Mouse (Mus musculus): ENCODE results near the gene B3gntl1.

The B3gntl1 gene

DNA sequence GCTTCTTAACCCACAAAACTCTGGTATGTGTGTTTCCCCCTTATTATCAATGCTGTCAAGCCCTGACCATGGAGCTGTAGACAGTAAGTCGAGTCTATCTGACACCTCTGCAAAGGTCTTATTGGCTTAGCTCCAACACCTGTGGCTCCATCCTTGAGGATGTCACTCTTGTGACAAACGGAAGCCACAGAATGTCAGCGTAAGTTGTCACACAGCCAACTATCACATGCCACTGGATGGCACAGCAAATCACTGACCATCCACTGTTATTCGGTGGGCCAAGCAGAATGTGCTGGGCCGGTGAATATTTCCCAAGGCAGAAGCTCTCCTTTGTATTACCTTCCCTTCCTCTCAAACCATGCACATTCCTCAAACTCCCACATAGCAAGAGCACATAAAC is 24.8 kb downstream of the B3gntl1 start:
- no peak for DNase-seq (ENCODE audit: low spot score in 2 of 2)

DNA sequence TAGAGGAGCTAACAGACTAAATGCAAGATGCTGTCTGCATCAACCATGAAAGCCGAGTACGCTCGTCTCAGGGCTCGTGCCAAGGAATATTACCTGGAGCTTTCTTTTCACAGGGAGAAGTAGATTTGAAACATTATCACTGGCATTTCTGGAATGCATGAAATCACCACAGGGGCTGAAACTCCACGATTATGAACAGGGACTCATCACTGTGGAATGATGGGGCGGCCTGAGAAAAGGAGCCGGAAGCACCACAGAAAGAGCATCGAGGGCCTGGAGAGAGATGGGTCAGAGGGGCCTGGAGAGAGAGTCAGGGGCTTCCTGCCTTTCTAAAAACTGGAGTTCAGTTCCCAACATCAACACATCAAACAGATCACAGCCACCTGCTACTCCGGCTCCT is 25.6 kb downstream of the B3gntl1 start:
- no peak for DNase-seq (ENCODE audit: low spot score in 2 of 2)

- no peak for DNase-seq (ENCODE audit: low spot score in 2 of 2)
Observed at GRCm38 (mm10) chr11:121645394-121645793, 27.6 kb downstream of the B3gntl1 start.

DNA sequence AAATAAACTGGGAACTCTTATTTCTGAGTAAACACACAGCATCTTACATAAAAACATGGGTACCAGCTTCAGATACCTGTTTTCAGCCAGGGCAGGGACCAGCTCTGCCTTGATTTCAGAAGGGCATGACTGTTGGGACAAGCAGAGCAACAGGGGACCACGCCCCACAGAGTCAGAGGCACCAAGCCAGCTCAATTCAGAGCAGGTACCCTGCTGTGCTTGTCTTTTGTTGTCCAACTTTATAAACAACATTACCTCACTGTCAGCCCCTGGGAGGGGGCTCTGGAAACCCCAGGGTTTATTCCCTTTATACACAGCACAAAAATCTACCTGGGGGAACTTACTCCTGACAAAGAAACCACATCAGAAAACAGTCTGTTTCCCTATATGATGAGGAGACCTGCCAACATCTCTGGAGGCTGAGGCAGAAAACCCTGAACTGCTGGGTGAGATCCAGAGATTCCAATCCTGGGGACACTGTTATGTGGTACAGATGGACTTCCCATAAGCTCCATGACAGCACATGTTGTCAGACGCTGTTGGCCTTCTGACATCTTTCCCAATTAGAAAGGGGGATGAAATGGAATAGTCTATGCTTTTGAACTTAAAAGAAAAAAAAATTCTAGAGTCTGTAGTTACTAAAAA is 31.3 kb downstream of the B3gntl1 start:
- DNase-seq (ENCODE audit: low spot score in 2 of 2) = no peak

DNA sequence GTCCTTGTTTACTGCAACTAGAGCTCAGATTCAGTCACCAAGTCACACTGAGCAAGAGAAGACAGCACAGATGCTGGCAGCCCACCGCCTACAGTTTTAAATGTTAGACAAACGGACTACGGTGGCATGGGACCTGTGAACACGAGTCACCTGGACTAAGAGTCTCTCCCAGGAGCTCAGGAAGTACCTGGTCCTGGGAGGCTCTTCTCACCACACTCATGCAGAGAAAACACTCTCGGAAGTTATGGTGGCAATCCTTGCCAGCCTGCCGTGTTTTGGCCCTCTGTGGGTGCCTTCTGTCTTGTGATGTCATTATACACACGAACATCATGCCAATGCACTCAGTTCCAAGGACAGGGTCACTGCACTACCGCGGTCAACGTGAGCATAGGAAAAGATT is 36.3 kb downstream of the B3gntl1 start:
- DNase-seq (ENCODE audit: low spot score in 2 of 2) = no peak

- DNase-seq (ENCODE audit: low spot score in 2 of 2) = no peak
Observed at GRCm38 (mm10) chr11:121631410-121631809, 41.5 kb downstream of the B3gntl1 start.

GRCm38 (mm10) chr11:121630406-121630805 is 42.5 kb downstream of the B3gntl1 start:
- DNase-seq (ENCODE audit: low spot score in 2 of 2) = no peak

GRCm38 (mm10) chr11:121629529-121629928 is 43.4 kb downstream of the B3gntl1 start:
- no peak for DNase-seq (ENCODE audit: low spot score in 2 of 2)

DNA sequence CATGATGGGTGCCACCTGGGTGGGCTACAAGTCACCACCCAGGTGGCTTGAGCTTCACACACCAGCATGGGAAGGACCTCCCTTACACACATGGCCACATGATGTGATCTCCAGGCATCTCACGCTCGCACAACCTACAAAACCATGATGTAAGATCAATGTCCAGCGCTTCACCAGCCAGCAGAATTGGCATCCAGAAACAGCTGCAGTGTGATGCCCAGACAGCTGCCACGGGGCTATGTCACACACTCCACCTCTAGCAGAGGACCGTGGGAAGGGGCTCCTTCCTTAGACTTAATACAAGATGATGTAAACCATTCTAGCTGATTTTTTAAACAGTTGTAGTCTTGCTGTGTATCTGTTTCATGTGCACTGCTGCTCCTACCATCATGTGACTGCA is 45.4 kb downstream of the B3gntl1 start:
- no peak for DNase-seq (ENCODE audit: low spot score in 2 of 2)

GRCm38 (mm10) chr11:121625007-121625406 is 47.9 kb downstream of the B3gntl1 start:
- DNase-seq (ENCODE audit: low spot score in 2 of 2) = no peak

DNA sequence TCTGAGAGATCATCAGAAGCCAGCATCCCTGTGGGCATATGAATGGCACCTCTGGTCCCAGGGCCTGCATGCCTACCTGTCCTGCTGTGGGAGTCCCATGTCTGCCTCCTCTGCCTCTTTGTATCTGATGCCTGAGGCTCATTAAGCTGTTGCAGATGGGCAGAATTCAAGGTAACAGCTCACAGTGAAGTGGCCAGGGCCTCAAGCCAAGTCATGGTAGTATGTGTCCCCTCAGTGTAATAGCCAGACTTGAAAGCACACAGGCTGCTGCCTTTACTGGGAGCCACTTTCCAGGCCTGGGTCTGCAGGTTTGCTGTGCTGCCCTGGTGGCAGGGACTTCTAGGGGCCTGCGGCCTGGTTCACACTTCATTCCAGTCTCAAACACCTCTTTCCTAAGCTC is 55.6 kb downstream of the B3gntl1 start:
- DNase-seq (ENCODE audit: low spot score in 2 of 2) = no peak

GRCm38 (mm10) chr11:121616501-121616900 is 56.5 kb downstream of the B3gntl1 start:
- DNase-seq (ENCODE audit: low spot score in 2 of 2) = no peak

DNA sequence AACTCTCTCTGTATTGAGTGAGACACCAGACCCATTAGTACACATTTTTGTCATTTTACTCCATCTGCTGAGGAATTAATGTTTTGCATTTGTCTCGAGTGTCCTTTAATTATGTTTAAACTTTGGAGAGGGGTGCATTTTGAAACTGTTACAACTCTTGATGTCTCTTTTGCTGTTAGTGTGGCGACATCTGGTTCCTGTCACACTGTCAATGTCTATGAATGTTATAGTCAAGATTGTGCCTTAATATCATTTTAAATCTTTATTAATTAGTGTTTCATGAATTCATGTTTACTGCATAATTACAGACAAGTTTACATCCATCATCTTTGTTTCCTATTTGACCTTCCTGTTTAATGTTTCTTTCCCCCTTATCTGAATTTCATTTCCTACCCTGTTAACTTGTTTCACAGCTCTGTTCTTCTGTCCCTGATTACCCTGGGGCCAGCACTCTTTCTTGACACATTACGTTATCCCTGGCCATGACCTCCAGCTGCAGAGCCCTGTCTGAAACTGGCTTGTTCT is 56.9 kb downstream of the B3gntl1 start:
- DNase-seq (ENCODE audit: low spot score in 2 of 2) = no peak

- DNase-seq (ENCODE audit: low spot score in 2 of 2) = no peak
Observed at GRCm38 (mm10) chr11:121610976-121611375, 62.0 kb downstream of the B3gntl1 start.

DNA sequence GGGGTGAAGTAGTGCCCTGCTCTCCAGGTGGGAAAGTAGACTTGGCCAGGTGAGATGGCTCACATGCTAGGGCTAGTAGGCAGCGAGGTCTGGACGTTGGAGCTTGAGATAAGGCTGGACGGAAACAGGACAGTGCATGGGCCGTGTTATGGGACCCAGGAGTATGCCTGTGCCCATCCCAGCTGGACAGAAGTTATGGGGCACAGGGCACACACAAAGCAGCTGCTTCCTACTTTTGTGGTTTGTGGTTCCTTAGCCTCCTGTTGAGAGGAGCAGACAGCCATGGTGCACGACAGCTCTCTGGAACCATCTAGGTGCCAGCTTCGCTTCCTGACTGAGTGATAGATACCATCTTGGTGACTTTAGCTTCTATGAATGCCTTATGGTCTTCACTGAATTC is 67.3 kb downstream of the B3gntl1 start:
- DNase-seq (ENCODE audit: low spot score in 2 of 2) = no peak

- DNase-seq (ENCODE audit: low spot score in 2 of 2) = no peak
Observed at GRCm38 (mm10) chr11:121601422-121601821, 71.5 kb downstream of the B3gntl1 start.

- no peak for DNase-seq (ENCODE audit: low spot score in 2 of 2)
Observed at GRCm38 (mm10) chr11:121597254-121597653, 75.7 kb downstream of the B3gntl1 start.

GRCm38 (mm10) chr11:121581856-121582255 is 91.1 kb downstream of the B3gntl1 start:
- no peak for DNase-seq (ENCODE audit: low spot score in 2 of 2)

Measured in spleen, postnatal 14 days (tissue).